Mouse (Mus musculus) lung, postnatal 10 days (tissue): ENCODE data around the gene Lrrn4cl.
A peak's percentile ranks its signal among the peaks of the same experiment; 100 is the strongest.
"Not testable (repeated sequence)": the region's sequence is repeated elsewhere in the genome, so short reads cannot be mapped to it uniquely, and the experiment has no call there.

Experiments
- DNase-seq: peaks from one replicate; pipeline ENCODE4 v3.0.0; 2021

Lrrn4cl gene

DNA sequence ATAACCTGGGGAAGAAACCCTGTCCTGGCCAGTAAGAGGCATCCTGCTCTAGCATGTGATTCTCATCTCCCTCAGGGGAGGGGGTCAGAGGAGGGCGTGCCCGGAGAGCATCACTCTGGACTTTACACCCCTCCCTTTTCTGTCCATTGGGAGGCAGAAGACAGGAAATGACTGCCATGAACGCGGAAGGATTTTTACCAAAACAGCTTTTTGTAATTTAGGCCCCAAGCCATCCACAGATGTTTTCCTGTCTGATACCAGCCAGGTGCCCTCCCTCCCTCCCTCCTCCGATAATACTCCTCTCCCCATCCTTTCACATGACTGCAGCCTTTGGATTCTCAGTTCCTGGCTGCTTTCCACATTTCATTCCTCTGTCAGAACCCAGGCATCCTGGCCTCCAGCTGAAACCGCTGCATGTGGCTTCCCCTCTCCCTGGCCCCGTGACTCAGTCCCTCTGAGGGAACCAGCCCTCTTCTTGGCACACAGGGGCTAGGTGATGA, at the start of gene Lrrn4cl:
Gene Lrrn4cl, plus strand, starts transcription at position 367 of the 500 bp plus-strand sequence.
- peak; percentile 69 for DNase-seq

DNA sequence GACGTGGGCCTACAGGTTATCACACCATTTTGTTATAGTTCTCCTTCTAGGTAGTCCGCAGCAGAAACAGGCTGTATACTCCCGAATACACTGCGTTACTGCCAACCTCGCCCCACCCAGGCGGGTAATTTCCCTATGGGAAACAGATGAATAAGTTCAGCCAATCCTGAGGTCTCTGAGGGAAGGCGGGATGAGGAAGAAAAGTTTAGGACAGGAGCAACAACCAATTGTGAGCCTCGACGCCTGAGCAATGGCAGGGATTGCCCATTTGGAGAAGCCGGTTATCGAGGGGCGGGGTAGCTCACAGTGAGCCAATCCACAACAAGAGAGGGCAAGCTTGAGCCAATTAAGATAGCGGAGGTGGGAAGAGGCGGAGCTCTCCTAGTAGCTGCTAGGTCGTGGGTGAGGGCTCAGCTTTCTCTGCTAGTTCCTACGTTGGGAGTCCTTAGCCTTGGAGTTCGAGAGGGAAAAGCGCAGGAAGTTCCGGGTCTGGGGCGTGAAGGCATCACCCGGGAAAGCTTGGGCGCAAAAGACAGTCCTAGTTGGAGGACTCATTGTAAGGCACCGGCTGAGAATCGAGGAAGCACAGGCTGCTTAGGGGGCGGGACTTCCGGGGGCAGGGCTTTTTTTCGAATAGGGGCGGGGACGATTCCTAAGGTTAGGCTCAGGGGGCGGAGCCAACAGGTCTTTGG, 48.3 kb upstream of the Lrrn4cl start, which contains the start of gene Zbtb3:
Gene Zbtb3, plus strand, starts transcription at position 426 of the 692 bp plus-strand sequence.
- peak; percentile 98 for DNase-seq

DNA sequence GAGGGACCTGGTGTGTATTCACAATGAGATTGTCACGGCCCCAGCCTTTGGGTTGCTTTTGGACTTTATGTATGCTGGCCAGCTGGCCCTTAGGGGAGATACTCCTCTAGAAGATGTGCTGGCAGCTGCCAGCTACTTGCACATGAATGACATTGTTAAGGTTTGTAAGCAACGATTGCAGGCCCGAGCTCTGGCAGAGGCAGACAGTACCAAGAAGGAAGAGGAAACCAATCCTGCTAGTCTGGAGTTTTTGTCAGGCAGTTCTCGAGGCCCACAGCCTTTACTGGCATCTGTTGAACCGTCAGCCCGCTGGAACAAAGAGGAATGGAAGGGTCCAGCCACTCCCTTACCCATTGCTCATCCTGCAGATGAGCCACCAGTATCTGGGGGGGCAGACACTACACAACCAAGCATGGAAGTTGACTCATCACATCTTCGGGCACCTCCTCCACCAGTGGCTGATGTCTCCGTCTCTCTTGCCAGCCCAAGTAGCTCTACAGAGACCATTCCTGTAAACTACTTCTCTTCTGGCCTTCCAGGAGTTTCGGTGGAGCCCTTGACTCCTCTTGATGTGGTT, 47.3 kb upstream of the Lrrn4cl start:
- no peak for DNase-seq

DNA sequence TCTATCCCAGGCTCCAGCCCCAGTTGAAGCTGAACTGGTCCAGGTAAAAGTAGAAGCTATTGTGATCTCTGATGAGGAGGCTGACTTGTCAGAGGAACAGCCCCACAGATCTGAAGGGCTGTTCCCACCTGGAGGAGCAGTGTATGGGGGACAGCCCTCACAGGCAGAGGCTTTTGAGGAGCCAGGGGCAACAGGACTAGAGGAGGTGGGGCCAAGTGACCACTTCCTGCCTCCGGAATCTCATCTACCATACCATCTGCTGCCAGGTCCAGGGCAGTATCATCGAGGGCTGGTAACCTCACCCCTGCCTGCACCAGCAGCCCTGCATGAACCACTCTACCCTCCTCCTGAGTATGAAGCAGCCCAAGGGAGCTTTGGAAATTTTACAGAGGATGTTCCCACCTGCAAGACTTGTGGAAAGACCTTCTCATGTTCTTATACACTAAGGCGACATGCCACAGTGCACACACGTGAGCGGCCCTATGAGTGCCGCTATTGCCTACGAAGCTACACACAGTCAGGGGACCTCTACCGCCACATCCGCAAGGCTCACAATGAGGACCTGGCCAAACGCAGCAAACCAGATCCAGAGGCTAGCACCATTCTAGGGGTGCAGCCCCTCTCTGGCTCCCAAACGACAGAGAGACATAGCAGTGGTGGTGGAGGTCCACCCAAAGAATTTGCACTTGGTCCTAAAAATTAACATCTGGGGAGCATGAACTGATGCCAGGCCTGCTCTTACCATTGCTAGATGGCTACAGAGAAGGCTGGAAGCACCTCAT, 46.5 kb upstream of the Lrrn4cl start:
- DNase-seq: no peak

DNA sequence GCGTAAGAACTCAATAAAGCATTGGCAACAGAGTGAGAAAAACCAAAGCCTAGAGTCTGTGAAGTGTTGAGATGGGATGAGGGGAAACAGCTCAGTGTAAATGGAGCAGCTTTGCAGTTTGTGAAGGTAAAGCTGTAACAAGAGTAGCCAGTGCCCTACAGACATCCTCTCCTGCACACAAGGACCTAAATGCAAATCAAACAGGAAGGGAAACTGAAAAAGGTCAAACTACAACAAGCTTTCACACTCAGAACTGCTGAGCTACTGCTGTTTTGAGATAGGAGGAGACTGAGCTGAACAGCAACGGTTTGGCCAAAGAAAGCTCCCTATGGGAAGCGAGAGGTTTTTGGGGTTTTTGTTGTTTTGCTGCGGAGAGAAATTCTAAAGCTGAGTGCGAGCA, 43.8 kb upstream of the Lrrn4cl start:
- no peak for DNase-seq

DNA sequence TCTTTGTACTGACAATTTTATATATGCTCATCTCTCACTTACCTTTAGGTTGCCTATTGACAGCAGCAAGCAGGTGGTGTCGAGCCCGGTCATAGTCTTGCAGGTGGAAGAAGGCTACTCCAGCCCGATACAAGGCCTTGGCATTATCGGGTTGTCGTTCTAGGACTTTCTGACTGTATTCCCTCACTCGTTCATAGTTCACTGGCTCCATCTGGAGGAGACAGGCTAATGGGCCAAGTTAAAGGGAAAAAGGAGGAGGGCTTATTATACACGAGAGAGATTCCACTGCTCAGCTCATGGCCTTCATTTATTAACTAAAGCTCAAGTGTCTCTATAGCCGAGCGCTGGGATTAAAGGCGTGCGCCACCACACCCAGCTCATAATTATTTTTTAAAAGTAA, 34.8 kb upstream of the Lrrn4cl start:
- DNase-seq: no peak

DNA sequence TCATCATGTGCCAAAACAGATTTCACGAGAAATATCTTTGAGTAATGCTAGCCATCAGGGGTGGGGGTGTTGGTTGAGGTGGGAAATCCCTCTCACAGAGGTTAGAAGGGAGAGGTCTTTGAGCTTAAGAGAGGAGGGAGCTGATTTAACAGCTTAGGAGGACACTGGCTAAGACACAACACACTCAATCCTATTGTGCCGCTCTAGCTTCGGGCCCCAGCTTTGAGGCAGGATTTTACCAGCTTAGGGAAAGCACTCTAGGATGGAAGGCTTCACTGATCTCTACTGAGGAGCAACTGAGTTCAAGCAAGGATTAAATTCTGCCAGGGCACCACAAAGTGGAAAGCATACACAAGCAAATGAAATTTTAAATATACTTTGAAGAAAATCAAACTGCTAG, 33.6 kb upstream of the Lrrn4cl start:
- no peak for DNase-seq

DNA sequence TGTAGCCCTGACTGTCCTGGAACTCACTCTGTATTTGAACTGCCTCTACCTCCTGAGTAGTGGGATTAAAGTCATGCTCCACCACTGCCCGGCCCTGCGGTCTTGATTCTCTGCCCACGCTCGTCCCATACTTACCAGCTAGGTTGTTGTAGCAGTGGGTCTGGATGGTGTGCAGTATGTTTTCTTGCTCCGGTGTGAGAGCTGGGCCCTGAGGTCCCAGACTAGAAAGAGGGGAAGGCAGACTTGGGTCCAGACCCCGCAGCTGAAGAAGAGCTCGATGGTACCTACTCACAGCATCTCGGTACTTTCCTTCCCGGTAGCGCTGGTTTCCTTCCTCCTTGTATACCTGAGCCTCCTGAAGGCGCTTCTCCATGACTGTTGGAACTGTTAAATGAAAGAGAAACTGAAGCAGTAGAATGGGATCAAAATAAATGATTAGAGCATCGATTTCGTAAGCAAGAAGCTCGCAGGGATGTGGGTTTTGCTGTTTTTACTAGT, 32.2 kb upstream of the Lrrn4cl start:
- no peak for DNase-seq

DNA sequence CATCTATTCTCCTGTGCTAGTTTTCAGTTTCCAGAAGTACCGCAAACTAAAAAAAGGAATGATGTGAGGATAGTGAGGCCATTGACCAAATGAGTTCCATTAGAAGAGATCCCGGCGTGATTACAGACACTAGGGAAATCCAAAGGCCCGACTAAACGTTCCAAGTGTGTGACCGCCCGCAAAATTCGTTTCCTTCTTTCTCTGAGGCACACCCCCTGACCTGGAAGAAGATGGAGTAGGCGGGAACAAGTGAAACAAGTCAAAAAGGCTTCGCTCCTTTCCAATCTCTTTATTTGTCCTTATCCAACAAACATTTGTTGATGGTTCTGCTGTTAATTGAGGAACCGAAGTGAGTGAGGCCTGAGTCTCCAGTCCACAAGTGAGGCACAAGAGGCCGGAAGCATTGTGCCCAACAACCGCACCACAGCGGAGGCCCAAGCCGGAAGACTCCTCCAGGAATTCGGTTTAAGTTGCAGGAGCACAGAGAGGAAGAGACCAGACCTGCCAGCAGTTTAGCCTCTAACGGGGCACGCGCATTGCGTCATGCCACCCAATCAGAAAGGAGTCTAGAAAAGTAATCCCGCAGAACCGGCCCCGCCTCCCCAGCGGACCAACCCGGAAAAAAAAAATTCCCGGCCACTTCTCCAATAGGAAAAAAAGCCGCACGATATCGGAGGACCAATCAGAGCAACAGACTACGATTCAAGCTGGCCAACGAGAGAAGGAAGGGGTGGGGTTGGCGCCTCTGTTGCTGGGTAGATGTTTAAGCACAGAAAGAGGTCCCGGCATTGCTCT, 31.6 kb upstream of the Lrrn4cl start, which contains the start of gene Ttc9c:
Gene Ttc9c, minus strand, starts transcription at position 533 of the 795 bp plus-strand sequence.
- peak; percentile 99 for DNase-seq

DNA sequence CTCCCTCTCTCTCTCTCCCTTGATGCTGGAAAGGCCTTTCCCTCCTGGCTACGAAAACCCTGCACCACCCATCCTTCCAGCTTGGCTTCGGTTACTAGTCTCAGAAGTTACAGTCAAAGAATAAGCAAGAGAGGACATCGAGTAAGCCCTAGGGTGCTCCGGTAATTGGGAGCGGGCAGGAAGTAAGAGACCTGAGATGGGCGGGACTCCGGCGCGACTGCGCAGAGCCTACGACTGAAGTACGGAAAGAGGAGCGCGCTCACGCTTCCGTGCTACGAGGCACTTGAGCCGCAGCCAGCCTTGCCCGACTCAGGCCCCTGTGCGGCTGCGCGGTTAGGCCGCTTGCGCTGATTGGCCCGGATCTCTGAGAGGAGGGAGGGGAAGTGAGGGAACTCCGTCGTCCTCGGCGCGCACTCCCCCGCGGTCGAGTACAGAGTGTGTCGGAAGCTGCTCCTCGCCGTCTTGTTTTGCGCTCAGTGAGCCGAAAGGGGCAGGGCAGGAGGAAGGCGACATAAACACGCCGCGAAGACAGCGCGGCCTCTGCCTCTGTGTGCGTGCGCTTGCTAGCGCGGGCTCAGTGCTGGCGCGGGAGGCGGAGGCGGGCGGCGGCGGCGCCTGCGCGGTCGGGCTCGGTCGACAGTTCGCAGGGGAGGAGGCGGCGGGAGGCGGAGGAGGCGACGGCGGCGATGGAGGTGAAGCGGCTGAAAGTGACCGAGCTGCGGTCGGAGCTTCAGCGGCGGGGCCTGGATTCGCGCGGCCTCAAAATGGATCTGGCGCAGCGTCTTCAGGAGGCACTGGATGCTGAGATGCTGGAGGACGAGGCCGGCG, 30.8 kb upstream of the Lrrn4cl start, which contains the start of gene Hnrnpul2:
Gene Hnrnpul2, plus strand, starts transcription at position 415 of the 828 bp plus-strand sequence.
- DNase-seq: peak; percentile 99

DNA sequence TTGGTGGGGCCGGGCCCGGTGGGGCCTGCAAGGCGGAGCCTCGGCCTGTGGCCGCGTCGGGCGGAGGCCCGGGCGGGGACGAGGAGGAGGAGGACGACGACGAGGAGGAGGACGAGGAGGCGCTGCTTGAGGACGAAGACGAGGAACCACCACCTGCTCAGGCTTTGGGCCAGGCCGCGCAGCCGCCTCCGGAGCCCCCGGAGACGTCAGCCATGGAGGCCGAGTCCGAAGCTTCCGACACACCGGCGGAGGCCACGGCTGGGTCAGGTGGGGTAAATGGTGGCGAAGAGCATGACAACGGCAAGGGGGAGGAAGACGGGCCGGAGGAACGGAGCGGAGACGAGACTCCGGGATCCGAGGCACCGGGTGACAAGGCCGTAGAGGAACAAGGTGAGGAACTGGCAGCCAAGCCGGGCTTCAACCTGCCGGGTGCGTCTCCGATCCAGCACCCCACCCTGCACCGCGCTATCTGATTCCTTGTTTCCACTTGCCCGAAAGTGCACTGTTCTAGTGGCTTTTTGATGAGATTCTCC, 30.1 kb upstream of the Lrrn4cl start:
- no peak for DNase-seq

DNA sequence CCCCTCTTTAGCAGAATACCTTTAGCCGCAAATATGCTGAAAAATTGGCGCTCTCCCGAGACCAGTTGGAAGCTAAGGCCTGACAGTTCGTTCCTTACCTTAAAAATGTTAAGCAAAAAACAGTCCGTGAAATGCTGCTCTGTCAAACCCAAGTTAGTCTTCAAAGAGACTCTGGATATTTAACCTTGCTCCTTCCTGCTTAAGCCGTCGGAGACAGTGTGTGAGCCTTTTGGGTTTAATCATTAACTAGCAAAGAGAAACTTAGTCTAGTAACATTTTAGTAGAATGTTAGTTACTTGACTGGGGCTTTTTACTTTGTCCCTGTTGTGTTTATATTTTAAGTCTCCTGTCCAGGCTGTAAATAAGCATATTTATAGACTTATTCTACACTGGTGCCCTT, 29.4 kb upstream of the Lrrn4cl start:
- no peak for DNase-seq

DNA sequence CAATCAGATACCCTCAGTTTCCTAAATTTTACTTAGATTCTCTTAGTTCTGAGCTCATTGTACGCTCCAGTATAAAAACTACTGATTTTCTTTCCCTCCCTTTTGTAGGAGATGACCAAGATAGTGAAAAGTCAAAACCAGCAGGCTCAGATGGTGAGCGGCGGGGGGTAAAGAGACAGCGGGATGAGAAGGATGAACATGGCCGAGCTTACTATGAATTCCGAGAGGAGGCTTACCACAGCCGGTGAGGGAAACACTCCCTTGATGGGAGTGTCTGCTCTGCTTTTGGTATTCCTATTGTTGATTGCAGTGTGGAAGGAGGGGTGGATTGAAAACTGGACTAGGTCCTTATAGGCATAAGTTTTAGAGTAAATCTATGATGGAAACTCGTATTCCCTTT, 27.9 kb upstream of the Lrrn4cl start:
- no peak for DNase-seq

DNA sequence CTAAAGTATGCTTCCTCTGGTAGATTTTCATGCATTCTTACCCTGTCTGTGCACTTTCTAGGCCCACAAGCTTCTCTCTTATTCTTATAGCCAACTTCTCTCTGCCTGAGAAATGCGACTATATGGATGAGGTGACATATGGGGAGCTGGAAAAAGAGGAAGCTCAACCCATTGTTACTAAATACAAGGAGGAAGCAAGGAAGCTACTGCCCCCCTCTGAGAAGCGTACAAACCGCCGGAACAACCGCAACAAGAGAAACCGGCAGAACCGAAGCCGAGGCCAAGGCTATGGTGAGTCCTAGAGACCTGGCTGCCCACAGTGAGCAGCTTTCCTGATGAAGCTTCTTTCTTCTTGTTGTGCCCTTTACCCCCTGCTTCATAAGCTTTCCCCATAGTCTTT, 20.9 kb upstream of the Lrrn4cl start, which contains the start of gene AC129217.1:
Gene AC129217.1, plus strand, starts transcription at position 114 of the 400 bp plus-strand sequence.
- DNase-seq: no peak

DNA sequence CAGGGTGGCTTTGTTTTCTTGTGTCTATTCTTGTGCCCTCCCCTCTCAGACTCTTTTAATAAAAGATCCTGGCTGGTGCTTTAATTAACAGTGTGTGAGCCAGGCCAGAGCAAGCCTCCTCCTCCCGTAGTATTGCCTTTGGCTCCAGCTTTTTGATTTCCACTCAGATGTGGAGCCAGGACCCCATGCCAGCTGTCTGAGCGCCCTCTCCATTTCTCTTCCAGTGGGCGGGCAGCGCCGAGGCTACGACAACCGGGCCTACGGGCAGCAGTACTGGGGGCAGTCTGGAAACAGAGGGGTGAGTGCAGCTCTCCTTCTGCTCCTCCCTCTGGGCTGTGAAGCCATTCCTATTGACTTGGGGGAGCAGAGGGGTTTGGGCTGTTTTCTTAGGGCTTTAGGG, 19.9 kb upstream of the Lrrn4cl start:
- DNase-seq: no peak

DNA sequence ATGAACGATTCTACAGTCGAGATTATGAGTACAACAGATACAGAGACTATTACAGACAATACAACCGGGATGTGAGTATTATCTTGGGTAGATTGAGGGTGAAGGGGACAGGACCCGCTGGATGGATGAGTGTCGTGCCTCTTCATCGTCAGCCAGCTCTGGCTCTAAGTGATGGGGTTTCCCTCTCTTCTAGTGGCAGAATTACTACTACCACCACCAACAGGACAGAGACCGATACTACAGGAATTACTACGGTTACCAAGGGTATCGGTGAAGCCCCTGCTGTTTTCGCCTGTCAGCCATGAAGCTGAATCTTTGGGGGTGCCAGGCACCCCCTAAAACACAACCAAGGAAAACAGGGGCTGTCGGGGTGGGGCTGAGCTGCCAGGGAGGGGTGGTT, 19.3 kb upstream of the Lrrn4cl start:
- no peak for DNase-seq

DNA sequence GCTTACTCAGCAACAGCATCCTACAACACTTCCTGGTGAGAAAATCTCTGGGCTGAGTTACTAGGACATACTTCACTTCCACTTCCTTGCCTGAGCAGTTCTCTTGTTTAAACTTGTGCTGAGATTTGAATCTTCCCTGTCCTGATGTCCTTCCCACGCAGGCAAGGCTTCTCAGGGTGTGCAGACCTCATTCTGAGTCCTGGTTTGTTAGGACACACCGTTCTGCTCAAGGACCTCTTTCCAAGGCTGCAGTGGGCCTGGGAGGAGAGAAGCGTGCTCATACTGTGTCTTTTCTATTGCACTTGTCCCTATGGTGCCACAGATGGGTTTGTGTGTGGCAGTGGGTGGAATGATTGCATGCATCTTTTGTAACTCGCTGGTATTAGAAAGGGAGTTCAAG, 17.6 kb upstream of the Lrrn4cl start:
- no peak for DNase-seq

DNA sequence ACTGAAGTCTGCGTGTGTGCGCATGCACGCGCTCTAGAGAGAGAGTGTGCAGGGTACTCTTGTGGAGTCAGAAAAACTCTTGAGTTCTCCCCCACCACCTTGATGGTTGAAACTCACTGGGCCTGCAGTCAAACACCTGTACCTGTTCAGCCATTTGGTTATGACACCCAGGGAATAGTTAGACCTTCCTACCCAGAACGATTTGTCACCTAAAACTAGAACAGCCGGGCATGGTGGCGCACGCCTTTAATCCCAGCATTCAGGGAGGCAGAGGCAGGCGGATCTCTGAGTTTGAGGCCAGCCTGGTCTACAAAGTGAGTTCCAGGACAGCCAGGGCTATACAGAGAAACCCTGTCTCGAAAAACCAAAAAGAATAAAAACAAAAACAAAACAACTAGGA, 14.2 kb upstream of the Lrrn4cl start:
- DNase-seq: not testable (repeated sequence)

DNA sequence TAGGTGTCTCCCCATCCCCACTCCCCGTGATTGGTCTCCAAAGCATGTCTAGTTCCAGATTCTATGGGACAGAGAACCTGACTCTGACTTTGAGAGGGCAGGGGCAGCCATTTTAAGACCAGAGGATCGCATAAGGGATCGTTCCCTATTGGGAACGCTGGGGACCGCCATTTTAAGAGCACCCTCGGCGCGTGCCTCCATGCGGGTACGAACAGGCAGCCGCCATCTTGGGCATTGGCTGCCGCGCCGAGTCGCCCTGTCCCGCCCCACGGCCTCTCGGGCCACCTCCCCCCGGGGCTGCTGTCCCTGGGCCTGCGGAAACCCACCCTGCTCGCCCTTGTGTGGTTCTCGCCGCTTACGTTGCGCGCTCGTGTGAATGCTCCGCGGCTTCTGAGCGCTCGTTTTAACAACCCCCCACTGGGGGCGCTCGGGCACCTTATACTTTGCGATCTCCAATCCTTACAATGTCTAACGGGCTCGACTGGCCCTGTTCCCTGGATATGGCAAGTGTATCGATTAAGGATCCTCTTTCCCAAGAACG, 13.2 kb upstream of the Lrrn4cl start, which contains the start of gene Bscl2:
Gene Bscl2, plus strand, starts transcription at position 217 of the 541 bp plus-strand sequence.
- DNase-seq: peak; percentile 88

DNA sequence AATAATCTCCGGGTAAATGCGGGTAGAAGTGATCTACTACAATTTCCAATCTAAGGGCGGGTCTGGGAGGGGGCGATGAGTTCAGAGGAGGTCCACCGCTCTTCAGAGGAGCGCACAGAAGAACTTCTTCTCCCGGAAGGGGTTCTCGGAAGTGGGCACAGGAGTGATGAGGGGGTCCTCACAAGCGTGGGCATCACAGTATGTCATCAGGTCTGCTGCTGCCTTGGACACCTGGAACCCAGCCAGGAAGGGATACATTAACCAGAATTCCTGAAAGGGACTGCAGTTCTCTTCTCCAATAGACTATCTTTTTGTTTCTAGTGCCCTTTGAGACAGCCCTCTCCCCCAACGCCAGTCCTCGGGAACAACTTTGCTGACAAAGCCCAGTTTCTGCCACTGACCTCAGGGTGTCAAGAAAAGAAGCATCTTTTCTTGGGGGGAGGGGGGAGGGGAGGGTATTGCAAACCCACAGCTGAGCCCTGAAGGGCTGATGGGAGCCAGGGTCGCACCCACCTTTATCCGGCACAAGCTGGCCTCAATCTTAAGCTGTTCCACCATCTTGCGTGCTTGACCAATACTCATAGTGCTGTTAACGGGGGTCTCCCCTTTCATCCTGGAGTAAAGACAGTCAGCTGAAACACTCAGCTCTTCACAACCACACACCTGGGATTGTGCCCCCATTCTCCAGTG, 12.4 kb upstream of the Lrrn4cl start:
- DNase-seq: peak; percentile 56
